8 mouse cellular contexts compared by ENCODE assay signal in genomic region chr19:46395109-46396009, GRCm38 (mm10). TPM values are rescaled to one million over a fixed set of nuclear protein-coding genes. Genes with fewer than 3 reads are reported as not detected.
DNase-seq lines count a peak whose midpoint lies in the region; ATAC-seq lines count a peak whose summit lies in the region.

TSS of gene Actr1a (minus strand) at chr19:46395748.

- peaks cover 10% of the 10 kb centered on the region; the same call in 1 of the 2 replicates for H3K36me3 ChIP-seq in heart, embryonic 13.5 days
- peaks cover 15% of the 10 kb centered on the region for H3K36me3 ChIP-seq in liver, embryonic 12.5 days
- H3K36me3 ChIP-seq in stomach, embryonic 15.5 days, result 0 out of 2 replicates have a peak, but pooled peaks cover 3% of the 10 kb centered on the region

- H3K4me3 ChIP-seq in heart, embryonic 13.5 days, result peak within 1 kb of the TSS; percentile 95
- H3K4me3 ChIP-seq in liver, embryonic 12.5 days, result peak within 1 kb of the TSS; percentile 86
- peak within 1 kb of the TSS; percentile 87 for H3K4me3 ChIP-seq in stomach, embryonic 15.5 days (replicated peaks)

- under 1% methylated on average over 51 of the region's 51 CpGs for WGBS in heart, embryonic 13.5 days
- under 1% methylated on average over 51 of the region's 51 CpGs for WGBS in liver, embryonic 12.5 days (ENCODE audit: insufficient replicate concordance)
- WGBS in stomach, embryonic 15.5 days, result under 1% methylated on average over 51 of the region's 51 CpGs

- H3K4me2 ChIP-seq in heart, embryonic 13.5 days, result peak within 1 kb of the TSS; percentile 97
- peak within 1 kb of the TSS; percentile 93 for H3K4me2 ChIP-seq in liver, embryonic 12.5 days
- peak within 1 kb of the TSS; percentile 66 for H3K4me2 ChIP-seq in stomach, embryonic 15.5 days

- H3K4me1 ChIP-seq in heart, embryonic 13.5 days, result peaks cover 49% of the 10 kb centered on the region
- H3K4me1 ChIP-seq in liver, embryonic 12.5 days, result peaks cover 47% of the 10 kb centered on the region
- peaks cover 39% of the 10 kb centered on the region for H3K4me1 ChIP-seq in stomach, embryonic 15.5 days

- H3K9ac ChIP-seq in heart, embryonic 13.5 days, result peak within 1 kb of the TSS; percentile 89
- H3K9ac ChIP-seq in liver, embryonic 12.5 days, result peak within 1 kb of the TSS; percentile 80
- peak within 1 kb of the TSS; percentile 67 for H3K9ac ChIP-seq in stomach, embryonic 15.5 days

- H3K9me3 ChIP-seq in heart, embryonic 13.5 days, result no peaks in the 10 kb centered on the region
- no peaks in the 10 kb centered on the region for H3K9me3 ChIP-seq in liver, embryonic 12.5 days (replicated peaks)
- no peaks in the 10 kb centered on the region for H3K9me3 ChIP-seq in stomach, embryonic 15.5 days

- no peaks in the 10 kb centered on the region for H3K27me3 ChIP-seq in heart, embryonic 13.5 days (replicated peaks)
- no peaks in the 10 kb centered on the region for H3K27me3 ChIP-seq in liver, embryonic 12.5 days (replicated peaks)
- no peaks in the 10 kb centered on the region for H3K27me3 ChIP-seq in stomach, embryonic 15.5 days (replicated peaks)

- peak; percentile 80 for ATAC-seq in erythroid progenitor cell, adult 5-6 weeks (replicated peaks; ENCODE audit: low FRiP score, poor library complexity, severe bottlenecking)
- ATAC-seq in heart, embryonic 13.5 days (ENCODE audit: extremely low read depth, insufficient number of reproducible peaks, low FRiP score, low TSS enrichment), result peak; percentile 84
- ATAC-seq in liver, embryonic 12.5 days, result peak; percentile 92
- ATAC-seq in stomach, embryonic 15.5 days (ENCODE audit: insufficient read depth, low FRiP score, low read depth), result peak; percentile 96

- H3K27ac ChIP-seq in heart, embryonic 13.5 days (replicated peaks), result peak within 1 kb of the TSS; percentile 80
- peak within 1 kb of the TSS; percentile 80 for H3K27ac ChIP-seq in liver, embryonic 12.5 days
- peak within 1 kb of the TSS; percentile 79 for H3K27ac ChIP-seq in stomach, embryonic 15.5 days

- DNase-seq in CD4-positive helper T cell, adult 2 months (ENCODE audit: low read depth, low spot score), result peak; percentile 99
- DNase-seq in brain, embryonic 18.5 days (ENCODE audit: low read depth, low spot score), result peak; percentile 98
- DNase-seq in kidney, postnatal 10 days, result peak; percentile 98
- peak; percentile 96 to 97 for DNase-seq in natural killer cell, adult 2 months (ENCODE audit: low spot score in 2 of 2)

RNA-seq across cellular contexts. Expression of gene Actr1a, which starts in this region (rescaled TPM):
- total RNA-seq in erythroid progenitor cell, adult 5-6 weeks (2015; ENCODE audit: low replicate concordance), result 66.7 and 75.0 TPM in 2 replicates
- 82.9 and 94.7 TPM in 2 replicates for total RNA-seq in erythroid progenitor cell, adult 5-6 weeks (2017; ENCODE audit: low replicate concordance)
- polyA plus RNA-seq in heart, embryonic 13.5 days (2015; fragmentation: Nextera tagmentation; extraction: Ambion mirVana), result 108 and 111 TPM in 2 replicates
- 71.5 and 72.9 TPM in 2 replicates for polyA plus RNA-seq in liver, embryonic 12.5 days (2016; fragmentation: Nextera tagmentation; extraction: Ambion mirVana)
- polyA plus RNA-seq in stomach, embryonic 15.5 days (2015; fragmentation: Nextera tagmentation; extraction: Ambion mirVana), result 122 TPM in 2 replicates

Comparison
In these comparisons a context has a peak if more than half of its experiments do, and no peak if none do; other contexts are left out.
1. Peak in every context shown above with its lines: DNase-seq, ATAC-seq, H3K4me3 ChIP-seq and H3K27ac ChIP-seq.